Comparison of ENCODE assay signal across 20 mouse cellular contexts in the genomic region with DNA sequence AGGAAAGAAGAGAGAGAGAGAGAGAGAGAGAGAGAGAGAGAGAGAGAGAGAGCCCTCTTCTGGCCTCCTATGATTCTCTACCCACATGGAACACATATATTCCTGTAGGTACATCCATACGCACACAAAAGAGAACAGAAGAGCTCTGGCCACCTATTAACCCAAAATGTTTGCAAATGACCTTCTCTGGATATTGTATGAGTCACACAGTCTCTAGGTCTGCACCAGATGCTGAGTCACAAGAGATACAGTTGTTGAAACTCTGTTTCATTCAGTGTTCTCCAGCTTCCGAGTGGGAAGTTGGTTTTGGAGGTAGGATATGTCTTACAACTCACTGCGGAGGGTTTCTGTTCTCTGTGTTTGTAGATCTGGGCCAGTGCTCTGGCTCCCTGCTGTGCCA.
DNase-seq lines count a peak whose midpoint lies in the region; ATAC-seq and TF ChIP-seq lines count a peak whose summit lies in the region.
"Had no signal": no experiment of that assay in that cellular context is flagged by ENCODE, and none has a peak within 500 bp of the region (broad histone marks: within the 10 kb centered on the region; RNA-seq: fewer than 3 reads in every experiment).

No protein-coding gene starts in this region.

- peak; percentile 14 for DNase-seq in adrenal gland, adult 2 months
- no peak for DNase-seq in adrenal gland, postnatal 25 days
- DNase-seq in 3134 (ENCODE audit: extremely low read depth, insufficient read length, low spot score), result peak; percentile 26
- peak; percentile 30 for DNase-seq in Muller cell, postnatal 12 days (ENCODE audit: inconsistent ontology term)
- DNase-seq in fibroblast of lung, adult 2 months (ENCODE audit: low read depth), result peak; percentile 31
- no peak for DNase-seq in liver, postnatal 0 days
- DNase-seq: cerebellum, adult 11-12 months; cerebellum, adult 9-10 months; cerebellum, postnatal 25 days; gastrocnemius, adult 2 months; gastrocnemius, postnatal 25 days; heart, adult 11 months; heart, postnatal 36 days; kidney, adult 11 months had no signal

- WGBS in liver, postnatal 0 days (ENCODE audit: insufficient replicate concordance), result 83% methylated on average over 3 of the region's 3 CpGs
- WGBS in intestine, embryonic 15.5 days, result 92% methylated on average over 3 of the region's 3 CpGs

- no peaks in the 10 kb centered on the region for H3K9me3 ChIP-seq in liver, postnatal 0 days (ENCODE audit: low read length)
- no peaks in the 10 kb centered on the region for H3K9me3 ChIP-seq in intestine, embryonic 15.5 days
- H3K9me3 ChIP-seq: embryonic facial prominence, embryonic 10.5 days; forebrain, embryonic 10.5 days; hindbrain, embryonic 15.5 days had no signal

- no peaks in the 10 kb centered on the region for H3K4me1 ChIP-seq in liver, postnatal 0 days (ENCODE audit: insufficient read depth)
- H3K4me1 ChIP-seq in intestine, embryonic 15.5 days (replicated peaks), result no peaks in the 10 kb centered on the region
- H3K4me1 ChIP-seq: embryonic facial prominence, embryonic 10.5 days; forebrain, embryonic 10.5 days; heart, embryonic 13.5 days; hindbrain, embryonic 15.5 days had no signal

- TF ChIP-seq CTCF in liver, postnatal 0 days (IDR thresholded peaks at IDR 0.05; ENCODE audit: low read depth), result no peak

- no peak overlapping the region for H3K9ac ChIP-seq in liver, postnatal 0 days (replicated peaks)
- H3K9ac ChIP-seq in intestine, embryonic 15.5 days, result no peak overlapping the region
- H3K9ac ChIP-seq: heart, embryonic 13.5 days; hindbrain, embryonic 15.5 days had no signal

- H3K27ac ChIP-seq in liver, postnatal 0 days (ENCODE audit: low read depth), result no peak overlapping the region
- H3K27ac ChIP-seq in intestine, embryonic 15.5 days, result no peak overlapping the region
- H3K27ac ChIP-seq: embryonic facial prominence, embryonic 10.5 days; forebrain, embryonic 10.5 days; gastrocnemius, adult 2 months; heart, embryonic 13.5 days; hindbrain, embryonic 15.5 days had no signal

- no peak overlapping the region for H3K4me2 ChIP-seq in liver, postnatal 0 days (ENCODE audit: low read depth, low read length)
- no peak overlapping the region for H3K4me2 ChIP-seq in intestine, embryonic 15.5 days (replicated peaks)
- H3K4me2 ChIP-seq: heart, embryonic 13.5 days; hindbrain, embryonic 15.5 days had no signal

- TF ChIP-seq EP300 in liver, postnatal 0 days (IDR thresholded peaks at IDR 0.05; ENCODE audit: low read depth), result no peak

- no peak for ATAC-seq in liver, postnatal 0 days
- ATAC-seq in intestine, embryonic 15.5 days, result no peak
- ATAC-seq: forebrain, embryonic 14.5 days had no signal

- no peaks in the 10 kb centered on the region for H3K27me3 ChIP-seq in liver, postnatal 0 days (ENCODE audit: insufficient read depth, low read length)
- H3K27me3 ChIP-seq in intestine, embryonic 15.5 days (replicated peaks), result no peaks in the 10 kb centered on the region
- H3K27me3 ChIP-seq: heart, embryonic 13.5 days; hindbrain, embryonic 15.5 days had no signal

- no peaks in the 10 kb centered on the region for H3K36me3 ChIP-seq in liver, postnatal 0 days (replicated peaks; ENCODE audit: insufficient read depth, low read length)
- no peaks in the 10 kb centered on the region for H3K36me3 ChIP-seq in intestine, embryonic 15.5 days
- H3K36me3 ChIP-seq: embryonic facial prominence, embryonic 10.5 days; forebrain, embryonic 10.5 days; heart, embryonic 13.5 days; hindbrain, embryonic 15.5 days had no signal

- H3K4me3 ChIP-seq in liver, postnatal 0 days (ENCODE audit: low read depth, low read length), result no peak overlapping the region
- H3K4me3 ChIP-seq in intestine, embryonic 15.5 days (replicated peaks), result no peak overlapping the region
- H3K4me3 ChIP-seq: embryonic facial prominence, embryonic 10.5 days; forebrain, embryonic 10.5 days; gastrocnemius, adult 2 months; heart, embryonic 13.5 days; hindbrain, embryonic 15.5 days had no signal

Comparison
In these comparisons a context has a peak if more than half of its experiments do, and no peak if none do; other contexts are left out.
1. DNase-seq: peak in adrenal gland, adult 2 months (single experiment), 3134 (single experiment), Muller cell, postnatal 12 days (single experiment) and fibroblast of lung, adult 2 months (single experiment); none in adrenal gland, postnatal 25 days (single experiment) and liver, postnatal 0 days (single experiment).